Mouse (Mus musculus): ENCODE results near the gene Ccn5. TPM values are rescaled to one million over a fixed set of nuclear protein-coding genes. Genes with fewer than 3 reads are reported as not detected.

Gene Ccn5
- polyA plus RNA-seq, 1 experiment = 71.4 TPM

DNA sequence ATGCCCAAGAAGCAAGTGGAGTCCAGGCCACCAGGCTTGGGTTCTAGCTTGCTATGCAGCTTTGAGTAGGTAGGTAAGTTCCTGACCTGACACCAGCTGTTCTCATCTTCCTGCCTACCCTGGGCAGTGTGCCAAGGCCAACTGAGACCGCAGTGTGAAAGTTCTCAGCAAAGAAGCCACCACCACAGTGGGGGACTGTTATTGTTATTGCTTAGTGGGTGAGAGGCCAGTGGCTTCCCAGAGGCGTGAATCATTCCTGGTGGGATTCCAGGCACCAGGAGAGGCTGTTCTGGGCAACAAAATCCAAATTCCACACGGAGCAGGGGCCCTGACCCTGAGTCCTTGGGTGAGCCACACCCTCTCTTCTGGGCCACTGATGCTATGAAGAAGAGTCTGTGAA lies 19.8 kb upstream of the Ccn5 start:
- 14% methylated on average over 3 of the region's 3 CpGs for WGBS
- no peaks in the 10 kb centered on the region; the same call in none of the 2 replicates for H3K4me1 ChIP-seq (ENCODE audit: control insufficient read depth, insufficient read depth, low read length)
- TF ChIP-seq POLR2A (IDR thresholded peaks at IDR 0.05; ENCODE audit: borderline replicate concordance, extremely low read depth, low read depth, low read length) (no peak), CTCF (IDR thresholded peaks at IDR 0.05; ENCODE audit: insufficient read depth, low read length) (no peak)
- no peak overlapping the region for H3K4me3 ChIP-seq (replicated peaks; ENCODE audit: extremely low read depth, low read depth, low read length)
- no peak for DNase-seq

DNA sequence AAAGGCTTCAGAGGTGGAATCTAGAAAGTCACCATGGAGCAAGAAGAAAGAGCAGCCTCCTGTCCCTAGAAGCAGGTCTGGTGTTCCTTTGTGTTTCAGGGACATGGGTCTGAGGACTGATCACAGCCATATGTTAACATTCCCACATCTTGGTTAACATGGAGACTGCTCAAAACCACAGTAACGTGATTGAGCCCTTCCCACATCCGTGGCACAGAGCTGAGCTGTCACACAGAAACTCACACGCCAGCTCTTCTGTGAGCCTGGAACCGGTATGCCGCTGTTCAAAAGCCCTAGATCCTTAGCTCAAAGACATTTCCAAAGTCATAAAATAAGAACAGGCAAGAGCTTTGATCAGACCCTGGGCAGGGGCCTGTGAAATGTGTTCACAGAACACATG lies 19.3 kb upstream of the Ccn5 start:
- H3K4me3 ChIP-seq (replicated peaks; ENCODE audit: extremely low read depth, low read depth, low read length) = no peak overlapping the region
- no peak for TF ChIP-seq POLR2A (IDR thresholded peaks at IDR 0.05; ENCODE audit: borderline replicate concordance, extremely low read depth, low read depth, low read length)
- TF ChIP-seq CTCF (IDR thresholded peaks at IDR 0.05; ENCODE audit: insufficient read depth, low read length) = no peak
- DNase-seq = no peak
- WGBS = 74% methylated on average over 5 of the region's 5 CpGs
- no peaks in the 10 kb centered on the region; the same call in none of the 2 replicates for H3K4me1 ChIP-seq (ENCODE audit: control insufficient read depth, insufficient read depth, low read length)

DNA sequence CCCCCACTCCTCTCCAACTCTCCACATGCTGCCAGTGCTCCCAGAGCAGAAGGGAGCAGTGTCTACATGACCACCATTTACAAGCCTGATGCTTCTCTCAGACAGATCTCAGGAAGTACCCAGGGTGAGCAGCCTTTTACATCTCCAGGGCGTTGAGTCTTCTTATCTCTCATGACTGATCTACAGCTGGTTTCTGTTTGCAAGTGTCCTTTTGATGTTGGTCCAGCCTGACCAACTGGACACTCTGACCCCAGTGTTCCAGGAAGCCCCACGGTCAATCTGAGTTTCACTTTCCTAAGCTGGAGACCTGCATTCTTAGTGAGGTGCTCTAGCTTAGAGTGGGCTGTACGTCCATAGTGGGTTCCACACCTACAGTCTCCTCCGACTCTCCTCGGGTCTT lies 16.8 kb upstream of the Ccn5 start:
- 36% methylated on average over 5 of the region's 5 CpGs for WGBS
- no peak for DNase-seq
- TF ChIP-seq CTCF (IDR thresholded peaks at IDR 0.05; ENCODE audit: insufficient read depth, low read length) (no peak), POLR2A (IDR thresholded peaks at IDR 0.05; ENCODE audit: borderline replicate concordance, extremely low read depth, low read depth, low read length) (no peak)
- H3K4me1 ChIP-seq (ENCODE audit: control insufficient read depth, insufficient read depth, low read length) = no peaks in the 10 kb centered on the region; the same call in none of the 2 replicates
- H3K4me3 ChIP-seq (replicated peaks; ENCODE audit: extremely low read depth, low read depth, low read length) = no peak overlapping the region

DNA sequence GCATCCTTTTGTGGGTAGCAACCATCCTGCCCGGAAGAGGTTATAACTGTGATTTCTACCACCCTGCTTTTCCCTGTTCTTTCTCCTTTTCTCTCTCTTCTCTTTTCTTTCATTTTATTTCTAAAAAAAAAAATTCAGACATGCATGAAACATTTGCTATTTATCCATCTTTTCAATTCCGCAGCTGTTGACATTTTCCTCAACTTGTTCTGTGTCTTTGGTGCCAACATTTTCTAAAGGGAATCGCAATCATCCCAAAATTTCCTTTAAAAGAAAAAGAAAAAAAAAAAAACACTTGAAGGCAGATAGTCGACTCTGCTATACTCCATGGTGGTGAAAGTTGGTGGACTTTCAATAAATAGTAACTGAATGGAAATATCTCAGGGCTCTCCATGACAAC lies 11.5 kb upstream of the Ccn5 start:
- Histone ChIP-seq H3K4me3 (replicated peaks; ENCODE audit: extremely low read depth, low read depth, low read length) (no peak overlapping the region), H3K4me1 (ENCODE audit: control insufficient read depth, insufficient read depth, low read length) (no peaks in the 10 kb centered on the region)
- WGBS = 71% methylated on average over 4 of the region's 4 CpGs
- TF ChIP-seq POLR2A (IDR thresholded peaks at IDR 0.05; ENCODE audit: borderline replicate concordance, extremely low read depth, low read depth, low read length) = no peak
- TF ChIP-seq CTCF (IDR thresholded peaks at IDR 0.05; ENCODE audit: insufficient read depth, low read length) = no peak
- DNase-seq = no peak

DNA sequence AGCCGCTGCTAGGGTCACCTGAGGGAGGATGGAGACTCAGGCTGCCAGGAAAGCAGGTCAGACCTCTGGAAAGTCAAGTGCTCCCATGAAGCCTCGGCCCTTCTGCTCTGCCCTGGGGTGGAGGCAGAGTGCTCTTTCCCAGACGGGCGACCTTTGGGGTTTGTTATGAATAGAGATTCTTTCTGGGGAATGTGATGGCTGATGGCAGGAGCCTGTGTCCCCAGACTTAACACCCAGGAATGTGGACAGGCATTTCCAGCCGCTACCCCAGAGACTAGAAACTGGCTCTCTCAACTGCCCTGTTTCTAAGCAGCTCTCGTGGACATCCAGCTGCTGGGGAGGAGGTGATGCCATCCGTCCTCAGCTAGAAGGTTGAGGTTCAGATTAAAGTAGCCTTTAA lies 11.0 kb upstream of the Ccn5 start:
- TF ChIP-seq CTCF (IDR thresholded peaks at IDR 0.05; ENCODE audit: insufficient read depth, low read length) (no peak), POLR2A (IDR thresholded peaks at IDR 0.05; ENCODE audit: borderline replicate concordance, extremely low read depth, low read depth, low read length) (no peak)
- H3K4me1 ChIP-seq (ENCODE audit: control insufficient read depth, insufficient read depth, low read length) = no peaks in the 10 kb centered on the region
- WGBS = 42% methylated on average over 7 of the region's 7 CpGs
- no peak for DNase-seq
- H3K4me3 ChIP-seq (replicated peaks; ENCODE audit: extremely low read depth, low read depth, low read length) = no peak overlapping the region

DNA sequence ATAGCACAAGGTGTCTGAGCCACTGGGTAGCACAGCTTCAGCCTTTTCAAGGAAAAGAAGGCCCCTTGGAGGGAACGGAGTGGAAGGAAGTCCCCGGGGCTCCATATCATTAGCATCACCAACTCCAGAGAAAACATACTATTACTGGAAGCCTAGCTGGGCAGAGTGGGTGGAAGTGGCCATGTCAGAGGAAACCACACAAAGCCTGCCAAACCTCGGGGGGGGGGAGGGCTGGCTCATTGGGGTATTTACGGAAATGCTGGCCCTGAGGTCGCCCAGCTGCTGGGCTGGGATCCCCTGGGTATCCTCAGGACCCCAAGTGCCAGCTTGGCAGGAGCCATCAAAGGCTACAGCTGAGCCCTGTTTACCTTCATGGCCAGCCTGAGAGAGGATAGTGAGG lies 7.6 kb upstream of the Ccn5 start:
- no peaks in the 10 kb centered on the region for H3K4me1 ChIP-seq (ENCODE audit: control insufficient read depth, insufficient read depth, low read length)
- no peak overlapping the region for H3K4me3 ChIP-seq (replicated peaks; ENCODE audit: extremely low read depth, low read depth, low read length)
- DNase-seq = no peak
- 26% methylated on average over 5 of the region's 5 CpGs for WGBS
- no peak for TF ChIP-seq POLR2A (IDR thresholded peaks at IDR 0.05; ENCODE audit: borderline replicate concordance, extremely low read depth, low read depth, low read length)
- TF ChIP-seq CTCF (IDR thresholded peaks at IDR 0.05; ENCODE audit: insufficient read depth, low read length) = no peak

DNA sequence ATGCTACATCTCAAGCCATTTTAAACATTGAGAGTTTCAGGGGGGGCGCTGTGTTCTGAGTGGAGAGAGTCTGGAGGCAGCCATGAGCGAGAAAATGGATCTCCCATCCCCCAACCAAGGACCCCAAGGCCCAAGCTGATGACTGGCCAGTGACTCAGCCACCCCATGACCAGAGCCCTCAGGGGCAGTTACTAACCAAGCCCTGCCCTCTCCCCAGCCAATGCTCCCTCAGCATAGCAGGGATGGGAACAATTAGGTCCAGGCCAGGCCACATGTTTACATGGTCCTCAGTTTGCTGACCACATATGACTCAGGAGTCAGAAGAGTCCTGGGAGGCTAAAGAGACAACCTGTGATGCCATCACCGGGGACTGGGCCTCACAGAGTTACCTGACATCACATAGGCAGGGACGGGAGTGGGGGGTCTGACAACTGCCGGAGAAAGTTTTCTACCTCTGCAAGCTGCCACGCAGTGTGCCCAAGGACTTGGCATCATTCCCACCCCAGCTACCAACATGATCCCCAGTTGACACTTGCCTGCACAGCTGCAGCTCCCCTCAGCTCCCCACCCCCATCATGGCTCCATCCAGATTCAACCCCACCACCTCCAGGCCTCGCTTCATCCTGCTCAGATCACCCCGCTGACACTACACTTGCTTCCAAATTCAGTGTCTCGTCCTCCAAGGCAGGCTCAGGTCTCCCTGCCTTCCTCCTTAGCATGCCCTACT lies 5.8 kb upstream of the Ccn5 start:
- TF ChIP-seq CTCF (IDR thresholded peaks at IDR 0.05; ENCODE audit: insufficient read depth, low read length) (no peak), POLR2A (IDR thresholded peaks at IDR 0.05; ENCODE audit: borderline replicate concordance, extremely low read depth, low read depth, low read length) (no peak)
- WGBS = 86% methylated on average over 9 of the region's 9 CpGs
- no peaks in the 10 kb centered on the region for H3K4me1 ChIP-seq (ENCODE audit: control insufficient read depth, insufficient read depth, low read length)
- DNase-seq = no peak
- no peak overlapping the region for H3K4me3 ChIP-seq (replicated peaks; ENCODE audit: extremely low read depth, low read depth, low read length)

DNA sequence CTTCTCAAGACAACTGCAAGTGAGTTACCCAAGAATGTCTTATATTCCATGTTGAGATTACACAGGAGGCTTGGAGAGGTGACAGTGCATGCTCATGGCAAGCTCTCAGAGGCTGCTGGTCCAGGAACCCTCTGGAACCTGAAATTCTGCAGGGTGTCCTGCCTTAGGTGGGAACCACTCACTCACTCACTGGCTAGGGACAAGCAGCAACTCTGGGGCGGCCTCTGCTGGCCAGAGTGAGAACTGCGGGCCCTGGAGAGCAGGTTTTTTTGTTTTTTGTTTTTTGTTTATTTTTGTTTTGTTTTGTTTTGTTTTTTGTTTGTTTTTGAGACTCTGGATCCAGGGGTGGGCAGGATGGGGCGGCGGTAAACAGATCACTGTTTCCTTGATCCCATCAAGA lies 2.6 kb downstream of the Ccn5 start:
- 11% methylated on average over 4 of the region's 4 CpGs for WGBS
- Histone ChIP-seq H3K4me1 (ENCODE audit: control insufficient read depth, insufficient read depth, low read length) (peaks cover 2% of the 10 kb centered on the region; the same call in 1 of the 2 replicates), H3K4me3 (replicated peaks; ENCODE audit: extremely low read depth, low read depth, low read length) (no peak overlapping the region)
- TF ChIP-seq POLR2A (IDR thresholded peaks at IDR 0.05; ENCODE audit: borderline replicate concordance, extremely low read depth, low read depth, low read length) = peak; percentile 29; the same call in 1 of the 2 replicates
- TF ChIP-seq CTCF (IDR thresholded peaks at IDR 0.05; ENCODE audit: insufficient read depth, low read length) = peak; percentile 83
- DNase-seq = peak; percentile 65

DNA sequence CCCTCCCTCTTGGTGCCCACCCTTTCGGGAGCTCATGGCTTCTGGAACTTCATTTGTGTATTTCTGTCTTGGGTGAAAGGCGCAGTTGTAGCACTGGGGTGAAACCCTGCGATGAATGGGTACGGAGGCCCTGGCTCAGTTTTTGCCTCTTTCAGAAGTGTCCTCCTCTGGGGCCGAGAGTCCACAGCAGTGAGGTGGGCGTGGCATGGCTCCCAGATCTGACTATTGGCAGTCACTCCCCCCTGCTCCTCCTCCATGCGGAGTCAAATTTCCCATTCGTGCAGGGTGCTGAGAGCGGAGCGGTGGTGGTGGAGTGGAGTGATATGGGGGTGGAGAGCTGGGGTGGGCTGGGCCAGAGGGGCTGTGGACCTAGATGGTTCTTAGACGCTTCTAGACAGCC lies 3.1 kb downstream of the Ccn5 start:
- Histone ChIP-seq H3K4me1 (ENCODE audit: control insufficient read depth, insufficient read depth, low read length) (peaks cover 2% of the 10 kb centered on the region; the same call in 1 of the 2 replicates), H3K4me3 (replicated peaks; ENCODE audit: extremely low read depth, low read depth, low read length) (no peak overlapping the region)
- no peak for DNase-seq
- TF ChIP-seq CTCF (IDR thresholded peaks at IDR 0.05; ENCODE audit: insufficient read depth, low read length) = no peak
- TF ChIP-seq POLR2A (IDR thresholded peaks at IDR 0.05; ENCODE audit: borderline replicate concordance, extremely low read depth, low read depth, low read length) = peak; percentile 39; the same call in 1 of the 2 replicates
- WGBS = 31% methylated on average over 11 of the region's 11 CpGs

DNA sequence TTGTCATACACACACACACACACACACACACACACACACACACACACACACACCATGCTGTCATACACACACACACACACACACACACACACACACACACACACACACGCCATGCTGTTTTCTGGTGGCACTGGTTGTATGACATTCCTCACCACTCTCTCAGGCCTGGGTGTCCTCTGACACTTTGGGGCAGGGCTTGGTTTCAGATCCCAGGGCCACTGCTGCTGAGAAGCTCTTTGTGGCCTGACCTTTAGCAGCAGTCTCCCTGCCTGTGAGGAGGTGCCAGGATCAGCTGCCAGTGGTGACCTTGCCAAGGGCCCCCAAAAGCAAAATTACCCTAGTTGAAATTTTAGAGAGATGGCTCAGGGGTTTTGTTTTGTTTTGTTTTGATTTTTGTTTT lies 5.2 kb downstream of the Ccn5 start:
- WGBS = 67% methylated on average over 1 of the region's 1 CpGs
- Histone ChIP-seq H3K4me1 (ENCODE audit: control insufficient read depth, insufficient read depth, low read length) (no peaks in the 10 kb centered on the region), H3K4me3 (replicated peaks; ENCODE audit: extremely low read depth, low read depth, low read length) (no peak overlapping the region)
- DNase-seq = no peak
- no peak for TF ChIP-seq POLR2A (IDR thresholded peaks at IDR 0.05; ENCODE audit: borderline replicate concordance, extremely low read depth, low read depth, low read length)
- TF ChIP-seq CTCF (IDR thresholded peaks at IDR 0.05; ENCODE audit: insufficient read depth, low read length) = no peak

Data from lung, adult 2 months (tissue).